Mouse (Mus musculus): Measurements from ENCODE around the gene Ankrd33b. TPM values are rescaled to one million over a fixed set of nuclear protein-coding genes. Genes with fewer than 3 reads are reported as not detected.

Gene Ankrd33b
- polyA plus RNA-seq, 1 experiment: 3.7 TPM

GRCm38 (mm10) chr15:31297777-31298137 is 69.8 kb downstream of the Ankrd33b start:
- TF ChIP-seq POLR2A (IDR thresholded peaks at IDR 0.05; ENCODE audit: low read depth, low read length) (no peak), CTCF (IDR thresholded peaks at IDR 0.05; ENCODE audit: extremely low read depth, insufficient read depth, insufficient read length, insufficient replicate concordance) (no peak)
- DNase-seq (ENCODE audit: low read depth in 1 of 2, low spot score in 2 of 2): no peak
- 87% methylated on average over 13 of the region's 13 CpGs for WGBS
- H3K4me3 ChIP-seq (ENCODE audit: extremely low read depth, insufficient read depth, insufficient read length): no peak overlapping the region
- H3K36me3 ChIP-seq (ENCODE audit: control insufficient read depth, insufficient read depth, low read length): no peaks in the 10 kb centered on the region
- no peaks in the 10 kb centered on the region for H3K27me3 ChIP-seq (ENCODE audit: control insufficient read depth, insufficient read depth, low read length)
- H3K4me1 ChIP-seq (ENCODE audit: control insufficient read depth, insufficient read depth, insufficient read length): no peaks in the 10 kb centered on the region
- no peak overlapping the region for H3K27ac ChIP-seq (ENCODE audit: insufficient read depth, low read length)

DNA sequence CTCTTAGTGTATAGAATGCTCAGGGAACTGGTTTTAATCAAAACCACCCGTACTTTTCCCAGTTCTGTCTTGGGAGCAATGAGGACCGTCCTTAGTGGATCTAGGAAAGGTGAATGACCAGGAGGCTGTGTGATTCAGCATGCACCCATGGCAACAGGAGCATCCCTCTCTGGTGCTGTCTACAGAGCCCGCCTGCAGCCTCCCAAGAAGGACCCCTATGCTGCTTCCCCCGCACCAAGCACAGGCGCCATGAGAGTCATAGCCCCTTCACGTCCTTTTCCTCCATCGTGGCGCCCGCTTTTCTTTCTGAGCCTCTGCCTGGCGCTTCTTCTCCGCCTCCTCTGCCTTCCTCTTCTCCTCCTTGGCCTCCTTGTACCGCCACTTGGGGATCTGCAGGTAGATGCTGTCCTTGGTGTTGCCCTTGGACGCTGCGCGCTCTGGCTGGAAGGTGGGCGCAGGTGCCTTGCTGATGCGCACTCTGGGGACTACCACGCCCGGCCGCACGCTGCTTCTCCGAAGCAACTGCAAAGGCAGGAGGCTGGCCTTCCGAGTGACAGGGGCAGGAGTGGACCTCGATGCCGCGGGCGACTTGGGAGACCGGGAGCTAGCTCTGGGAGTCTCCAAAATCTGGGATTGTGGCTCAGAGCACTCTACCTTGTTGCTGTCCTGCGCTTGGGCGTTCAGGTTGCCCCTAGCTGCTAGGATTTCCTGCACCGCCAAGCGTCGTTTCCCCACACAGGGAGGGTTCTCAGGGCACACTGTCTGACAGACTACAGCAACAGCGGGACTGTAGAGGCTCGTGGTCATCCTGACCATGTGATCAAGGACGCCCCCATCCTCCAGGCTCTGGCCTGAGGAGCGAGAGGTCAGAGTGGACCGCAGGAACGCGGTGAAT is 70.4 kb downstream of the Ankrd33b start:
- TF ChIP-seq POLR2A (IDR thresholded peaks at IDR 0.05; ENCODE audit: low read depth, low read length) (no peak), CTCF (IDR thresholded peaks at IDR 0.05; ENCODE audit: extremely low read depth, insufficient read depth, insufficient read length, insufficient replicate concordance) (no peak)
- Histone ChIP-seq H3K4me1 (ENCODE audit: control insufficient read depth, insufficient read depth, insufficient read length) (no peaks in the 10 kb centered on the region), H3K27ac (ENCODE audit: insufficient read depth, low read length) (no peak overlapping the region), H3K27me3 (ENCODE audit: control insufficient read depth, insufficient read depth, low read length) (no peaks in the 10 kb centered on the region), H3K4me3 (ENCODE audit: extremely low read depth, insufficient read depth, insufficient read length) (no peak overlapping the region), H3K36me3 (ENCODE audit: control insufficient read depth, insufficient read depth, low read length) (no peaks in the 10 kb centered on the region)
- WGBS: 75% methylated on average over 40 of the region's 40 CpGs
- no peak for DNase-seq (ENCODE audit: low read depth in 1 of 2, low spot score in 2 of 2)

DNA sequence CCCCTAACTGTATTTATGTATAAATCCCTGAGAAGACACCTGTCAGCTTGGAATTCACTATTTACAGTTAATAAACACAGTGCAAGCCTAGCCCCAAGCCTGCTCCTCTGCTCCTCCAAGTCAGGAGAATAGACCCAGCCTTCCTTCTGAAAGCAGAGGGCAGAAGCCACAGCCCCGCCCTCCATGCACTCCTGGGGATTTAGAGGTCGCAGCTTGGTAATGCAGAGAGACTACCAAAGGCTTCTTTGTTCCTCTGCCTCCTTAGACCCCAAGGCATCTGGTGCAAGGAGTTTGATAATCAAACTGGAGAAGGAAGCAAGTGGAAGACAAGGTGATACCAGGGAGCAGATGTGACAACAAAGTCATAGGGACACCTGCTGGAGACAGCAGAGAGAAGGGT is 73.2 kb downstream of the Ankrd33b start:
- TF ChIP-seq POLR2A (IDR thresholded peaks at IDR 0.05; ENCODE audit: low read depth, low read length) (no peak), CTCF (IDR thresholded peaks at IDR 0.05; ENCODE audit: extremely low read depth, insufficient read depth, insufficient read length, insufficient replicate concordance) (no peak)
- Histone ChIP-seq H3K36me3 (ENCODE audit: control insufficient read depth, insufficient read depth, low read length) (no peaks in the 10 kb centered on the region), H3K27me3 (ENCODE audit: control insufficient read depth, insufficient read depth, low read length) (no peaks in the 10 kb centered on the region), H3K4me3 (ENCODE audit: extremely low read depth, insufficient read depth, insufficient read length) (no peak overlapping the region), H3K4me1 (ENCODE audit: control insufficient read depth, insufficient read depth, insufficient read length) (no peaks in the 10 kb centered on the region), H3K27ac (ENCODE audit: insufficient read depth, low read length) (no peak overlapping the region)
- no peak for DNase-seq (ENCODE audit: low read depth in 1 of 2, low spot score in 2 of 2)
- 29% methylated on average over 2 of the region's 2 CpGs for WGBS

DNA sequence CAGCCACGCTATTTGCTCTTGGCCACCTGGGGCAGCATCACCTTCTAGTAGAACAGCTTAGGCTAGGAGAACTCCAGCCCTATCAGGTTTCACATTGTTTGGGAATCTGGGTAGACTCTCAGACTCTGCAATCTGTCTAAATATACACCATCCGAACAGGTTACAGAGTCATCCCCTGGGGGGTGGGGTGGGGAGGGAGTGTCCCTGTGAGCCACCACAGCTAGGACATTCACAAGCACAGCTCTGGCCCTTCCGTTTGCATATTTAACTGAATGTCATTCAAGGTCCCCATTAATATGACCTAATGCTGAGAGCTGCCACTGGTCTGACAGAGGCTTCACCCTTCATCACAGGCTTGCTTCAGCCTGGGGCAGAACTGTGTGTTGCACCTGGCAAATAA is 74.9 kb downstream of the Ankrd33b start:
- TF ChIP-seq POLR2A (IDR thresholded peaks at IDR 0.05; ENCODE audit: low read depth, low read length) (no peak), CTCF (IDR thresholded peaks at IDR 0.05; ENCODE audit: extremely low read depth, insufficient read depth, insufficient read length, insufficient replicate concordance) (no peak)
- H3K4me1 ChIP-seq (ENCODE audit: control insufficient read depth, insufficient read depth, insufficient read length): no peaks in the 10 kb centered on the region
- no peaks in the 10 kb centered on the region for H3K36me3 ChIP-seq (ENCODE audit: control insufficient read depth, insufficient read depth, low read length)
- DNase-seq (ENCODE audit: low read depth in 1 of 2, low spot score in 2 of 2): no peak
- H3K27ac ChIP-seq (ENCODE audit: insufficient read depth, low read length): no peak overlapping the region
- no peaks in the 10 kb centered on the region for H3K27me3 ChIP-seq (ENCODE audit: control insufficient read depth, insufficient read depth, low read length)
- H3K4me3 ChIP-seq (ENCODE audit: extremely low read depth, insufficient read depth, insufficient read length): no peak overlapping the region
- 82% methylated on average over 3 of the region's 3 CpGs for WGBS

DNA sequence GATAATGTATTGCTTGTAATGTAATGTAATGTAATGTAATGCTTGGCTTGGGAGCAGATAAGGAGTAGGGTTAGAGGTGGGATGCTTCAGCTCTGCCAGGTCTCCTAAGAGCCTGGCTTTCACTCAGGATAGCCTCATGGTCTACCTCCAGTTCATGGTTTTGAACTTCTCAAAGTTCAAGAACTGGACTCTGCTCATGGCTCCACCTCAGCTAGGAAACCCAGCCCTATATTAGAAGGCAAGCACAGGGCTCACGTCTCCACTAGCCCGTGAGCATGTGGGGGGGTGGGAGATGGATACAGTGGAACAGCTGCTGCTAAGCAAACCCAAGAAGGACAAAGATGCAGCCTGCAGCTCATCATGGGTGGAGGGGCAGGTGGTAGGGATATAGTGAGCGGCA is 81.8 kb downstream of the Ankrd33b start:
- TF ChIP-seq CTCF (IDR thresholded peaks at IDR 0.05; ENCODE audit: extremely low read depth, insufficient read depth, insufficient read length, insufficient replicate concordance): no peak
- Histone ChIP-seq H3K36me3 (ENCODE audit: control insufficient read depth, insufficient read depth, low read length) (no peaks in the 10 kb centered on the region), H3K4me3 (ENCODE audit: extremely low read depth, insufficient read depth, insufficient read length) (no peak overlapping the region), H3K4me1 (ENCODE audit: control insufficient read depth, insufficient read depth, insufficient read length) (no peaks in the 10 kb centered on the region), H3K27ac (ENCODE audit: insufficient read depth, low read length) (no peak overlapping the region), H3K27me3 (ENCODE audit: control insufficient read depth, insufficient read depth, low read length) (no peaks in the 10 kb centered on the region)
- no peak for DNase-seq (ENCODE audit: low read depth in 1 of 2, low spot score in 2 of 2)
- 94% methylated on average over 3 of the region's 3 CpGs for WGBS

- no peak overlapping the region for H3K4me3 ChIP-seq (ENCODE audit: extremely low read depth, insufficient read depth, insufficient read length)
- no peak overlapping the region for H3K27ac ChIP-seq (ENCODE audit: insufficient read depth, low read length)
- no peaks in the 10 kb centered on the region for H3K36me3 ChIP-seq (ENCODE audit: control insufficient read depth, insufficient read depth, low read length)
- H3K4me1 ChIP-seq (ENCODE audit: control insufficient read depth, insufficient read depth, insufficient read length): peaks cover 4% of the 10 kb centered on the region; the same call in 1 of the 2 replicates
- no peaks in the 10 kb centered on the region for H3K27me3 ChIP-seq (ENCODE audit: control insufficient read depth, insufficient read depth, low read length)
- 84% methylated on average over 17 of the region's 17 CpGs for WGBS
- TF ChIP-seq POLR2A (IDR thresholded peaks at IDR 0.05; ENCODE audit: low read depth, low read length): no peak
- TF ChIP-seq CTCF (IDR thresholded peaks at IDR 0.05; ENCODE audit: extremely low read depth, insufficient read depth, insufficient read length, insufficient replicate concordance): no peak
- DNase-seq (ENCODE audit: low read depth in 1 of 2, low spot score in 2 of 2): no peak
Observed at GRCm38 (mm10) chr15:31284922-31285631, 82.4 kb downstream of the Ankrd33b start.

GRCm38 (mm10) chr15:31284142-31284541 is 83.4 kb downstream of the Ankrd33b start:
- H3K27me3 ChIP-seq (ENCODE audit: control insufficient read depth, insufficient read depth, low read length): no peaks in the 10 kb centered on the region
- no peak overlapping the region for H3K27ac ChIP-seq (ENCODE audit: insufficient read depth, low read length)
- no peak for DNase-seq (ENCODE audit: low read depth in 1 of 2, low spot score in 2 of 2)
- H3K4me3 ChIP-seq (ENCODE audit: extremely low read depth, insufficient read depth, insufficient read length): no peak overlapping the region
- WGBS: 73% methylated on average over 5 of the region's 5 CpGs
- H3K4me1 ChIP-seq (ENCODE audit: control insufficient read depth, insufficient read depth, insufficient read length): peaks cover 7% of the 10 kb centered on the region; the same call in 1 of the 2 replicates
- H3K36me3 ChIP-seq (ENCODE audit: control insufficient read depth, insufficient read depth, low read length): no peaks in the 10 kb centered on the region
- TF ChIP-seq CTCF (IDR thresholded peaks at IDR 0.05; ENCODE audit: extremely low read depth, insufficient read depth, insufficient read length, insufficient replicate concordance) (peak; percentile 2; the same call in 1 of the 2 replicates), POLR2A (IDR thresholded peaks at IDR 0.05; ENCODE audit: low read depth, low read length) (no peak)
